Mouse (Mus musculus) heart, adult 11 months (tissue): ENCODE measurements around the gene Iah1.

Experiments used
- DNase-seq: peaks from one replicate; pipeline ENCODE4 v3.0.0; 2022

Iah1 gene

GRCm38 (mm10) chr12:21315923-21316868 is at the start of gene Iah1:
Gene Iah1 (plus strand): TSS chr12:21316389.
- peak; percentile 99 for DNase-seq

DNA sequence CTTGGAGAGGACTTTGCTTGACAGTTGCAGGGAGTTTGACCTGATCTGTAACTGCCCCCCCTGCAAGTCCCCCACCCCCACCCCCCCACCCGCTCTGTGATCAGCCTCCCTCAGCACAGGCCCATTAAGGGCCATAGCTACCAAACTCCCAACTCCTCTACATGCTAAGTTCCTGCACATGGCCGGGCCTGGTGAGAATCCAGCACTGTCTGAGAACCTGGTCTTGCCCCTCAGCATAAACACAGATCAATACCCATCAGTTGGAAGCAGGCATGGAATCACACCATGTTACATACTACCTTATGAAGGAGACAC is 49.4 kb upstream of the Iah1 start:
- DNase-seq: no peak

GRCm38 (mm10) chr12:21268083-21268616 is 48.0 kb upstream of the Iah1 start:
- no peak for DNase-seq

GRCm38 (mm10) chr12:21274446-21274845 is 41.7 kb upstream of the Iah1 start:
- DNase-seq: no peak

- no peak for DNase-seq
Measured at GRCm38 (mm10) chr12:21277352-21277864, 38.8 kb upstream of the Iah1 start.

DNA sequence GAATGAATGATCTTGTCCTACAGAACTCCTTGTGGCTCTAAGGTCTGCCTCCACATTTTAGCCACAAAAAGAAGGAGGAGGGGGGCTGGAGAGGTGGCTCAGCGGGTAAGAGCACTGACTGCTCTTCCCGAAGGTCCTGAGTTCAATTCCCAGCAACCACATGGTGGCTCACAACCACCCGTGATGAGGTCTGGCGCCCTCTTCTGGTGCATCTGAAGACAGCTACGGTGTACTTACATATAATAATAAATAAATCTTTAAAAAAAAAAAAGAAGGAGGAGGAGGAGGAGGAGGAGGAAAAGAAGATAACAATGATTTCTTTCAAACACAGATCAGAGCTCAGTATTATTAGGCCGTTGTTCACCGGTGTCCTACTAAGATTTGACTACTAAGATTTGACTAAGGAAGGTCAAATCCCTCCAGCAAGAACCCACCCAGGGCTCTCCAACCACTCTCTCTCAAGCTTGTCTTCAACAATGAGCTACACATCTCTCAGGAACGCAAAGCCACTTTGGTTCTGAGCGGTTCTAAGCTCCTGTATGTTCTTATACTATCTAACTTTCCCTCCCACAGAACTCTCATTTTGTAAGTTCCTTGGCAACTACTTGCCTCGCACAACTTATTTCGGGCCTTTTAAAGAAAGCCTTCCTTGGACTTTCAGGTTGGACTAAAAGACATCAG is 31.3 kb upstream of the Iah1 start, which contains the start of gene Cpsf3:
Gene Cpsf3, plus strand, starts transcription at position 631 of the 681 bp plus-strand sequence.
- DNase-seq: no peak

DNA sequence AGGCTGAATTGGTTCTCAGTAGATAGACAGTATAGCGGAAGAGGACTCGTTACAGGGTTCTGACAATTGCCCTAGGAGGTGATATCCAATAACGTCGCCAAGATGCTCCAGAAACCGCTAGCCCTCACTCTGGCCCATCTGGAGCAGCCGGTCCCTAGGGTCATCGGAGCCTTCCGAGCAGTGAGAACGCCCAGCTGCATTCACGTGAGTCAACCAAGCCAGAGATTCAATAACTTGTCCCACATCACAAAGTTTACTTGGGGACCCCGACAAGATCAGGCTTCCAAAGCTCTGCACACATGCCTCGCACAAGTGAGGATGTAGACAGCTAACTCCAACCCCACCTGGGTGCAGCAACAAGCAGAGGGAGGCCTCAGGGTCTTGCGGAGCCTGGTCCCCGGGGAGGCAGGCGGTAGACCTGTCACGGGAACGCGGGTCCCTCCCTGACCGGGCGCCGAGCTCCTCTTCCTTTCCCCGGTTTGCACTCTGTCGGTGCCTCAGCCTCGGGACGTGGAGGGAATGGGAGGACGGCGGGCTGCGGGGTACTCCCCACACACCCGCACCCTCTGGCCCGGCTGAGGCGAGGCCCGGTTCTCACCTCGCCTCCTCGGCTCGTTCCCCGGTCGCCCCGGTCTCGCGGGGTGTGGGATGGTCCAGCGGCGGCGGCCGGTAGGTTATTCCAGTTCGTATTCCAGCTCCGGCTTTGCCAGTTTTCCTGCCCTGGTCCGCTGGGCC is 30.5 kb upstream of the Iah1 start:
- no peak for DNase-seq

DNA sequence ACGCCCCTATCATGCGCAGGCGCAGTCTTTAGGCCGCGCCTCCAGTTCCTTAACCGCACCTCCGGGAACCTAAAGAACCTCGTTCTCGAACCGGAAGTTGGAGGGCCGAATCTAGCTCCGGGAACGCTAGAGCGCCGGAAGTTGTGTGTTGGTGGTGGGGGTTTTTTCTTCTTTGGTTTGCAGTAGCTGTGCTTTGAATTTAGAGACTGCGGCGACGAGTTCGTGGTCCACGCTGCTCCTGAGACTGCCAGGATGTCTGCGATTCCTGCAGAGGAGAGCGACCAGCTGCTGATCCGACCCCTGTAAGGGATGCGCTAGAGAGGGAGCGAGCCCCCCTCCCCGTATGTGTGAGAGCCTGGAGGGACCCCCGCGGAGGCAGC is 30.0 kb upstream of the Iah1 start, which contains the start of gene Itgb1bp1:
Gene Itgb1bp1, minus strand, starts transcription at position 42 of the 380 bp plus-strand sequence.
- peak; percentile 100 for DNase-seq

- no peak for DNase-seq
Measured at GRCm38 (mm10) chr12:21286712-21287650, 29.2 kb upstream of the Iah1 start.

GRCm38 (mm10) chr12:21288716-21289395 is 27.3 kb upstream of the Iah1 start:
- DNase-seq: no peak

- no peak for DNase-seq
Measured at GRCm38 (mm10) chr12:21289651-21290050, 26.5 kb upstream of the Iah1 start.

DNA sequence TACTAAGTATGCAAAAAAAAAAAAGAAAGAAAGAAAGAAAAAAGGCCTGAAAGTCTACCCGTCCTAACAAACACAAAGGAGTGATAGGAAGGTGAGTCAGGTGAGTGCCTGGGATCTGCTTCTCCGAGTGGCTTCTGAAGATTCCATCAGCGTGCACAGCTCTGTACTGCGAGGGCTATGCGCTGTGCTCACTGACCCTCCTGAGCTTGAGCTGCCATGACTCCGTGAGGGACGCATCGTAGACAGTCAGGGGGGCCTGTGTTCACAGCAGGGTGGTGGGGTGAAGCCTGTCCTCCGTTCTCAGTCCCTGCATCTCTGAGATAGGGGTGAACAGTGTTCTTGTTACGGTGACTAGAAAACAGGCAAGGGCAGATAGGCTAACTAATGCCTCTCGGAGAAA is 17.3 kb upstream of the Iah1 start:
- DNase-seq: peak; percentile 84

DNA sequence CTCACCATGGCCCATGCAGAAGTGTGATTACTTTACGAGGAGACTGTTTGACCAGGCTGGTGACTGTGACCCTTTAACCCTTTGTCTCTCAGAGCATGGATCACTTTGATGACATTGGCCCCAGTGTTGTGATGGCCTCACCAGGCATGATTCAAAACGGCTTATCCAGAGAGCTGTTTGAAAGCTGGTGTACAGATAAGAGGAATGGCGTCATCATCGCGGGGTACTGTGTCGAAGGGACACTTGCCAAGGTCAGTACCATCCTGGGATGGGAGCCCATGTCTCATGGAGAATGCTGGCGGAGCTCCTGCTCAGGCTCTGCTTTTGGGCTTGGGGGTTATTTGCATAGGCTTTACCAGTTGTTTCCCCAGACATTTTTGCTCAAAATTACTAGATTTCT is 14.9 kb upstream of the Iah1 start:
- DNase-seq: peak; percentile 89

DNA sequence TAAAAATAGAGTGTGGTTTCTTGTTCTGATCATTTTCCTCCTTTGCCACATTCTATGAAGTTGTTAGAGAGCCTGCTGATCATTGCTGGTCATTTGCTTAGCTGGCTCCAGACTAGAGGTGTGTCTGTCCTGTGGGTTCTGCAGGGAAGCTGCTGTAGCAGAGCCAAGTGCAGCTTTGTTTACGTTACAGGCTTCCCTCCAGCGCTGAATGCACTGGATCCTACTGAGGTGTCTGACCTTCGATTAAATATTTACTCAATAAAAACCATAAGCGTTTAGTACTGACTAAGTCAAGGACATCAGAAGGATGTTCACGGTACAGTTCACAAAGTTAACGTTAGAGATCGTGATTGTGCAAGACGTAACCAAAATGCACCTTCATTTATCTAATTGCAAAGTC is 14.3 kb upstream of the Iah1 start:
- DNase-seq: no peak

DNA sequence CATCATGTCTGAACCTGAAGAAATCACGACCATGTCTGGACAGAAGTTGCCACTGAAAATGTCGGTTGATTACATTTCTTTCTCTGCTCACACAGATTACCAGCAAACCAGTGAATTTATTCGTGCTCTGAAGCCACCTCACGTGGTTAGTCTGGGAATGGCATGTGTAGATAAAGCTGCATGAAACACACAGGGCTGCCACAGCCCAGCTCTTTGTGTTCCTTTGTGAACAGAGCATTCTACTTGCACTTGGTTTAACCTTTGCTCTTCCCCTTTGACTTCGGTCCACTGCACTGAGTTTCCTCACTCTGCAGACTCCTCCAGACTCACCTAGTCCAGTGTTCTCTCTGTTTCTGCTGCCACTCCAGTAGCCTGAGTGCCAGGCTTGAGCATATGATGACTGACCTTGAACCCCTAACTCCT is 13.8 kb upstream of the Iah1 start:
- peak; percentile 80 for DNase-seq

DNA sequence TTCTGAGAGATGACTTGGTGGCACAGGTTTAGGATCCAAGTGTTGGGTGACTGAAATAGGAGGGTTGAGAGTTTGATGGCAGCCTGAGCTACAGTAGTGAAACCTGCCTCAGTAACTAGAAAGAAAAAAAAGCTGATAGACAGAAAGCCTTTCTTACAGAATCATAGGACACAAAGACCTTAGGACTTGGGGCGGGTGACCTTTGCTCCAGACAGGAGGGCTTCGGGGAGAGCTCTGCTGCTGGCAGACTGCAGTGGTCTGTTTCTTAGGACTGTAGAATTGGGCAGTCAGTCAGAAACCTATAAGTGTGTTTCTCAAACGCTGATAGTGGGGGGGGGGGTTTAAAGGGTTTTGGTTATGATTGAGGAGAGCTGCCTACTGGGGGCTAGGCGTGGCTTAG is 10.4 kb upstream of the Iah1 start:
- no peak for DNase-seq

GRCm38 (mm10) chr12:21306721-21307120 is 9.5 kb upstream of the Iah1 start:
- DNase-seq: no peak

DNA sequence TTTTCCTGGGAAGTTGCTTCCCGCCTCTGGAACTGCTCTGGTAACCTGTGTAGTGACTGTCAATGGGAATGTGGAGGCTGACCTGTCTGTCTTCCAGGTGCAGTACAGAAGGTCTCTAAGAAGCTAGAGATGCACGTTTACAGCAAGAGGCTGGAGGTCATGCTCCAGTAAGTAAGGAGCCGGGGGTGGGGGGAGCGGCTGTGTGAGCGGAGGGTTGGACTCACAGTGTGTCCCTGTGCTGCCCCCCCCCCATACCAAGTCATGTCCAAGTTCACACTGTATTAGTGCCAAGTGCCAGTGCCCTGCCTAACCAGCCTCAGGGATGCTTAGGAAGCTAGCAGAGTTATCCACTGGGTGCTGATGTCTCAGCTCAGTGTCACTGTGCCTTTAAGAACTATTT is 4.0 kb upstream of the Iah1 start:
- no peak for DNase-seq

DNA sequence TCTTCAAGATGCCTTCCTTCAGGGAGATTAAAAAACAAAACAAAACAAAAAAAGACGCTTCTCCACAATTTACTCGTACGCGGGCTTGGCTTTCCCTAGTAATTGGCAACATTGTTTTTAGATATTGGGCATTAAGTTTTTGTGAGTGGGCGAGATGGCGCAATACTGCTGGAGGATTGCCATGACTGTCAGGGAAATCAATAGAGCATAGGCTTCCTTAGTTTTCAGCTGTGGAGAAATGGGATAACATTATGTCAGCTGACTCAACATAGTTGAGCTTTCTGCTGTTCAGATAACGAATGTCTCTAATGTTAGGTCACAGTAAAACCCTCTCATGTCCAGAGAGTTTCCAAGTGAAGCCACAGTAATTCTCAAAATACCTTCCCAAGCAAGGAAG is 678 bp downstream of the Iah1 start:
- peak; percentile 92 for DNase-seq

DNA sequence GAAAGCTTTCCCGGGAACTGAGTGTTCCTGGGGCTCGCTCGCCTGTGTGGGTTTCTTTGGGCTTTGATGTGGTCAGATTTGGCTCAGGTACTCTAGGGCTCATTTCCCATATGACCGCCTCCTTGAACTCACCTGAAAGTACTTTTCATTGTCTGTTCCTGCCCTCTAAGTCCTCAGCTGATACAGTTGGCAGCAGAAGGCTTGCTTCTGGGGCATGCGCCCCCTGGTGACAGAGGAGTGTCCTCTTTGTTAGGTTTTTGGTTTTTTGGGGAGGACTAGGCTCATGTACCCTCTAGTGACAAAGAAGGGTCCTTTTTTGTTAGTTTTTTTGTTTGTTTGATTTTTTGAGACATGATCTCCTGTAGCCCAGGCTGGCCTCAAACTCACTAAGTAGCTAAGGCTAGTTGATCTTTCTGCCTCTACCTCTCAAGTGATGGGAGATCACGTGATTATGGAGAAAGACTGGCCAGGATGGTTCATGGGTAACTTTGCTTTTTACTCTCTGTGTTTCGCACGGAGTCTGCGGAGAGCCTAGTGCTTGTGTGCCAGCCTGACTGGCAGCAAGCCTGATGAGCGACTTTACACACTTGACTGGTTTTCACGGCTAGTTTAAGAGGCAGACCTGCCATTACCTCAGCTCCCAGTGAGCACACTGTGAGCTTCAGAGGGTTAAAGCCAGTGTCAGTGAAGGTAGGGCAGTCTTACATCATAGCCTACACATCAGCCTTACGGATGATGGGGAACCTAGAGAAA is 2.1 kb downstream of the Iah1 start:
- DNase-seq: no peak
